24 mouse cellular contexts compared by ENCODE assay signal in the genomic region with DNA sequence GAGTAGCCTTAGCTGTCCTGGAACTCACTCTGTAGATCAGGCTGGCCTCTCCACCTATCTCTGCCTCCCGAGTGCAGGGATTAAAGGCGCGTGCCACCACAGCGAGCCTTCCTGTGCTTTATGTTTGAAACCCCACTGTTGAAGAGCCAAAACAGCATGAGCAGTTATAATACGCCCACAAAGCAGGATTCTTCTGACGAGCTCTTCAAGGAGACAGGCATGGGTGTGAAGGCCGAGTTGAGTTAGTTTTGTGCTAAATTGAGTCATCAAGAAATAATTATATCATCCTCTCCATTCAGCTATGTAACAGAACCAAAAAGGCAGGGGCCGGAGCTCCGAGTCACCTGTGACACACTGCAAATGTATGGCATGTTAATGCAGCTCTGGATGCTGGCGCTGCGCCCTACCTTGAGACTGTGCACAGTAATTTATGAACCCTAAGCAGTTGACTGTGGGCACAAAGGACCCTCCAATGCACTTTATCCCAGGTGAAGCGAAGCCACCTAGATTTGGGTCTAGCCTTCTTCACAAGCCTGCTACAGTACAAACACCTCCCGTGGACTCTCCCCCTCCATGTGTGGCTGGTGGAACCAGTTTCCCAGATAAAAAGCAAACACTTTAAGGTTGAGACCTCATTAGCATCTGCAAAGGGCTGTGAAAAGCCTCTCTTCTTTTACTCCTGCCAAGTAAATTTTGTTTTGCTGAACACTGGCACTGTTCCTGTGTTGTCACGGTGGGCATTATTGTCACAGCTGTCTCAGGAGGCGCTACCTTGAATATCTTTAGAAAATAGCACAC. TPM values are rescaled to one million over a fixed set of nuclear protein-coding genes. Genes with fewer than 3 reads are reported as not detected.
DNase-seq lines count a peak whose midpoint lies in the region; ATAC-seq and TF ChIP-seq lines count a peak whose summit lies in the region.
"Had no signal": no experiment of that assay in that cellular context is flagged by ENCODE, and none has a peak within 500 bp of the region (broad histone marks: within the 10 kb centered on the region; RNA-seq: fewer than 3 reads in every experiment).

No protein-coding gene starts in this region.

- peak; percentile 48; the same call in 1 of the 2 replicates for ATAC-seq in lung, postnatal 0 days
- ATAC-seq in hindbrain, postnatal 0 days: no peak
- ATAC-seq in monocyte, adult 5-6 weeks (replicated peaks; ENCODE audit: insufficient number of reproducible peaks, low FRiP score, low TSS enrichment, poor library complexity, severe bottlenecking): no peak
- ATAC-seq: forebrain, embryonic 13.5 days; midbrain, embryonic 15.5 days had no signal

- 52% methylated on average over 15 of the region's 15 CpGs for WGBS in lung, postnatal 0 days
- WGBS in hindbrain, postnatal 0 days: 53% methylated on average over 15 of the region's 15 CpGs

- no peak for TF ChIP-seq EP300 in lung, postnatal 0 days (IDR thresholded peaks at IDR 0.05)

- H3K9me3 ChIP-seq in lung, postnatal 0 days (ENCODE audit: low read length): no peaks in the 10 kb centered on the region
- no peaks in the 10 kb centered on the region for H3K9me3 ChIP-seq in hindbrain, postnatal 0 days (ENCODE audit: low read length)
- H3K9me3 ChIP-seq: forebrain, embryonic 13.5 days; hindbrain, embryonic 15.5 days; liver, embryonic 13.5 days; midbrain, embryonic 15.5 days had no signal

- H3K4me3 ChIP-seq in lung, postnatal 0 days (ENCODE audit: low read depth, low read length): no peak overlapping the region
- no peak overlapping the region for H3K4me3 ChIP-seq in hindbrain, postnatal 0 days (ENCODE audit: low read length)
- H3K4me3 ChIP-seq: forebrain, embryonic 13.5 days; heart, embryonic 12.5 days; hindbrain, embryonic 15.5 days; layer of hippocampus, adult 2 months; liver, embryonic 13.5 days; midbrain, embryonic 15.5 days had no signal

- DNase-seq in adrenal gland, postnatal 36 days: peak; percentile 22 to 30
- DNase-seq in adrenal gland, adult 8-10 months: no peak
- DNase-seq in lung, postnatal 0 days (ENCODE audit: low spot score): peak; percentile 60
- DNase-seq in lung, postnatal 14 days: no peak
- DNase-seq in 3T3-L1 (ENCODE audit: low read depth, low spot score): peak; percentile 64
- peak; percentile 57 for DNase-seq in brain, adult 2 months (ENCODE audit: low read depth, low spot score)
- no peak for DNase-seq in hindbrain, postnatal 0 days (ENCODE audit: low spot score)
- DNase-seq: cerebellum, adult 11 months; cerebellum, postnatal 14 days; embryo, embryonic 11 days; kidney, adult 11 months; liver, embryonic 13.5 days; thymus, adult 2 months had no signal

- no peak for TF ChIP-seq CTCF in lung, postnatal 0 days (IDR thresholded peaks at IDR 0.05)
- TF ChIP-seq CTCF in hindbrain, postnatal 0 days (IDR thresholded peaks at IDR 0.05; ENCODE audit: low read depth): no peak

- no peaks in the 10 kb centered on the region for H3K4me1 ChIP-seq in lung, postnatal 0 days (ENCODE audit: insufficient read depth, low read depth, low read length)
- no peaks in the 10 kb centered on the region for H3K4me1 ChIP-seq in hindbrain, postnatal 0 days (ENCODE audit: insufficient read depth, low read length)
- H3K4me1 ChIP-seq: heart, embryonic 12.5 days; hindbrain, embryonic 15.5 days; liver, embryonic 13.5 days; midbrain, embryonic 15.5 days had no signal

- H3K4me2 ChIP-seq in lung, postnatal 0 days (replicated peaks; ENCODE audit: low read depth, low read length): no peak overlapping the region
- H3K4me2 ChIP-seq in hindbrain, postnatal 0 days (ENCODE audit: low read depth, low read length): no peak overlapping the region
- H3K4me2 ChIP-seq: forebrain, embryonic 13.5 days; heart, embryonic 12.5 days; hindbrain, embryonic 15.5 days; liver, embryonic 13.5 days; midbrain, embryonic 15.5 days had no signal

- H3K27me3 ChIP-seq in lung, postnatal 0 days (replicated peaks; ENCODE audit: insufficient read depth, low read length): no peaks in the 10 kb centered on the region
- H3K27me3 ChIP-seq in hindbrain, postnatal 0 days (ENCODE audit: insufficient read depth, low read length): no peaks in the 10 kb centered on the region
- H3K27me3 ChIP-seq: forebrain, embryonic 13.5 days; heart, embryonic 12.5 days; hindbrain, embryonic 15.5 days; liver, embryonic 13.5 days; midbrain, embryonic 15.5 days had no signal

- H3K27ac ChIP-seq in lung, postnatal 0 days (ENCODE audit: low read length): no peak overlapping the region
- no peak overlapping the region for H3K27ac ChIP-seq in hindbrain, postnatal 0 days
- H3K27ac ChIP-seq: forebrain, embryonic 13.5 days; hindbrain, embryonic 15.5 days; kidney, postnatal 0 days; layer of hippocampus, adult 2 months; liver, embryonic 13.5 days; macrophage; midbrain, embryonic 15.5 days had no signal

- H3K36me3 ChIP-seq in lung, postnatal 0 days (ENCODE audit: insufficient read depth, low read length): no peaks in the 10 kb centered on the region
- no peaks in the 10 kb centered on the region for H3K36me3 ChIP-seq in hindbrain, postnatal 0 days (ENCODE audit: insufficient read depth, low read length)
- H3K36me3 ChIP-seq: heart, embryonic 12.5 days; hindbrain, embryonic 15.5 days; liver, embryonic 13.5 days; midbrain, embryonic 15.5 days had no signal

- no peak overlapping the region for H3K9ac ChIP-seq in lung, postnatal 0 days (replicated peaks; ENCODE audit: low read depth)
- H3K9ac ChIP-seq in hindbrain, postnatal 0 days (replicated peaks; ENCODE audit: low read length): no peak overlapping the region
- H3K9ac ChIP-seq: forebrain, embryonic 13.5 days; heart, embryonic 12.5 days; hindbrain, embryonic 15.5 days; liver, embryonic 13.5 days; midbrain, embryonic 15.5 days had no signal

RNA-seq across cellular contexts. Expression of gene Usp44, which starts 47.9 kb away (rescaled TPM):
- not detected for total RNA-seq in adrenal gland, postnatal 36 days (2021)
- total RNA-seq in adrenal gland, adult 8-10 months (2022): not detected
- 0.12 TPM in 1 of 2 replicates, not detected in the other for polyA plus RNA-seq in lung, postnatal 0 days (2015; fragmentation: Nextera tagmentation; extraction: Ambion mirVana)
- total RNA-seq in hindbrain, postnatal 0 days (2014; rRNA removed): 0.22 and 0.26 TPM in 2 replicates
- polyA plus RNA-seq in hindbrain, postnatal 0 days (2015; fragmentation: Nextera tagmentation; extraction: Ambion mirVana): 0.39 and 0.43 TPM in 2 replicates
- 0.29 TPM in 1 of 3 replicates, not detected in the others for total RNA-seq in monocyte, adult 5-6 weeks (2017)
- total RNA-seq: heart, postnatal 25 days; layer of hippocampus, adult 2 months; left cerebral cortex, adult 18-20 months had no signal
- polyA plus RNA-seq: macrophage; urinary bladder, adult 2 months had no signal

Comparison
In these comparisons a context has a peak if more than half of its experiments do, and no peak if none do; other contexts are left out.
1. DNase-seq: peak in adrenal gland, postnatal 36 days (2 of 2), lung, postnatal 0 days (single experiment), 3T3-L1 (single experiment) and brain, adult 2 months (single experiment); none in adrenal gland, adult 8-10 months (single experiment), lung, postnatal 14 days (single experiment) and hindbrain, postnatal 0 days (single experiment).